Mouse (Mus musculus): ENCODE data around the gene Ipo7. TPM values are rescaled to one million over a fixed set of nuclear protein-coding genes. Genes with fewer than 3 reads are reported as not detected.
"Not testable (repeated sequence)": the region's sequence is repeated elsewhere in the genome, so short reads cannot be mapped to it uniquely, and the experiment has no call there.

Gene Ipo7
- polyA plus RNA-seq, 1 experiment from 2014 or later, result 35.8 TPM

GRCm38 (mm10) chr7:110028826-110029225, 10.8 kb downstream of the Ipo7 start:
- H3K27me3 ChIP-seq (replicated peaks), result no peaks in the 10 kb centered on the region
- H3K4me3 ChIP-seq, result no peak overlapping the region
- peaks cover 80% of the 10 kb centered on the region for H3K36me3 ChIP-seq
- no peak overlapping the region for H3K9ac ChIP-seq
- H3K9me3 ChIP-seq (replicated peaks), result no peaks in the 10 kb centered on the region
- H3K27ac ChIP-seq, result no peak overlapping the region
- H3K4me2 ChIP-seq, result no peak overlapping the region
- ATAC-seq, result no peak
- 0 out of 2 replicates have a peak, but pooled peaks cover 4% of the 10 kb centered on the region for H3K4me1 ChIP-seq
- 73% methylated on average over 1 of the region's 1 CpGs for WGBS (ENCODE audit: insufficient replicate concordance)

- Histone ChIP-seq H3K9ac (no peak overlapping the region), H3K4me1 (0 out of 2 replicates have a peak, but pooled peaks cover 4% of the 10 kb centered on the region), H3K4me3 (no peak overlapping the region), H3K27me3 (replicated peaks) (no peaks in the 10 kb centered on the region), H3K27ac (no peak overlapping the region), H3K36me3 (peaks cover 83% of the 10 kb centered on the region), H3K9me3 (replicated peaks) (no peaks in the 10 kb centered on the region), H3K4me2 (no peak overlapping the region)
- ATAC-seq, result no peak
- 72% methylated on average over 3 of the region's 3 CpGs for WGBS (ENCODE audit: insufficient replicate concordance)
These were observed 12.3 kb downstream of the Ipo7 start for GRCm38 (mm10) chr7:110030342-110030741.

- not testable (repeated sequence) for H3K9ac ChIP-seq; H3K27ac ChIP-seq; ATAC-seq; H3K27me3 ChIP-seq (replicated peaks); H3K4me2 ChIP-seq; H3K4me3 ChIP-seq; H3K9me3 ChIP-seq (replicated peaks)
- 90% methylated on average over 2 of the region's 2 CpGs for WGBS (ENCODE audit: insufficient replicate concordance)
- Histone ChIP-seq H3K36me3 (peaks cover 59% of the 10 kb centered on the region), H3K4me1 (peaks cover 17% of the 10 kb centered on the region)
These were observed 39.6 kb downstream of the Ipo7 start for GRCm38 (mm10) chr7:110057723-110058122.

DNA sequence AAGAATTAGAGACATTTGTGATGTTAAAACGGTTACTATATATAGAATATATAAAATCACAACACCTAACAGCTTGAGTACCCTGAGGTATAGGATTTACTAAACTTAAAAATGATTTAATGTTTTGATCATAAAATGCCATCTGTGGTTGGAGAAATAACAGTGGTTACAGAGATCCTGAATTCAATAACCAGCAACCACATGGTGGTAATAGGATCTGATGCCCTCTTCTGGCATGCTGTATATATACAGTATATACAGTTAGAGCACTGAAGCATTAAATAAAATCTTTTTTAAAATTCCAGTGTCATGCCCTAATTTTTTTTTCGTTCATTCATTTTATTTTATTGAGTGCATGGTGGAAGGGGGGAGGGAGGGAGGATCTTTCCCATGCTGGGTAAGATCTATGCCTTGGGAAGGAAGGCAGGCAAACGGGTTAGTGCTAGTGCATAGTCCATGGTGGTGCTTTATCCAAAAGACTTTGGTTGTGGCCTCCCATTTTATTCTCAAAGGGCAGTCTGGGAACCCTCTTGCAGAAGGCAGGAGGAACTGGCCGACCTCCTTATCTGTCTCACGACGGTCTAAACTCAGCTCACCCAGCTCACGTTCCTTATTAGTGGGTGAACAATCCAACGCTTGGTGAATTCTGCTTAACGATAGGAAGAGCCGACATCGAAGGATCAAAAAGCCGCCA, 41.2 kb downstream of the Ipo7 start:
- peak overlapping the region; percentile 84; the same call in 1 of the 2 replicates for H3K4me3 ChIP-seq

DNA sequence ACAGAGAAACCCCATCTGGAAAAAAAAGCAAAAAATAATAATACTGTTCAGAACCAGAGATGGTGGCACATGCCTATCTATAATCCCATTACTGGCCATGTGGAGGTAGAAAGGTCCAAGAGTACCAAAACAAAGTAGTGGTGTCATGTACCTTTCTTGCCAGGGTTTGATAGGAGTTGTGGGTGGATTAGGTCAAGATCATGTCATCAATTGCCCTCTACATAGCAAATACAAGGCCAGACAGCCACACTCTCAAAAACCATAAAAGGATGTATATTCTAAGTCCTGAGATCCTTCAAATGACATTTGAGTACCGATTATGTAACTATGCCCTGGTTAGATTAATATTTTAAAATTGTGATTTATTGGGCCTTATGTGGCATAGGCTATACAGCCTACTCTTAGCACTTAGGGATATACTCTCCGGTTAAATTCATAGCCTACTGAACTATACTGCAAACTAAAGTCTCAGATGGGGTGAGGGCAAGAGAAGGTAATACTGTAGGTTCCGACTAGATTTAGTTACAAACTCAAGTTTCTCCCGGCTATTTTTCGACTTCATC, 42.1 kb downstream of the Ipo7 start:
- Histone ChIP-seq H3K27me3 (replicated peaks) (no peaks in the 10 kb centered on the region), H3K9me3 (replicated peaks) (no peaks in the 10 kb centered on the region), H3K9ac (peak overlapping the region; percentile 93), H3K4me1 (peaks cover 34% of the 10 kb centered on the region), H3K27ac (peak overlapping the region; percentile 97), H3K4me3 (peak overlapping the region; percentile 84), H3K36me3 (peaks cover 48% of the 10 kb centered on the region), H3K4me2 (peak overlapping the region; percentile 76)
- WGBS (ENCODE audit: insufficient replicate concordance), result 15% methylated on average over 5 of the region's 5 CpGs
- ATAC-seq, result no peak

More for the DNA sequence above, 41.2 kb downstream of the Ipo7 start:
- H3K4me2 ChIP-seq, result peak overlapping the region; percentile 76
- H3K27me3 ChIP-seq (replicated peaks), result no peaks in the 10 kb centered on the region
- no peaks in the 10 kb centered on the region for H3K9me3 ChIP-seq (replicated peaks)
- H3K27ac ChIP-seq, result peak overlapping the region; percentile 97
- WGBS (ENCODE audit: insufficient replicate concordance), result 55% methylated on average over 12 of the region's 12 CpGs
- peaks cover 32% of the 10 kb centered on the region for H3K4me1 ChIP-seq
- peaks cover 56% of the 10 kb centered on the region for H3K36me3 ChIP-seq
- H3K9ac ChIP-seq, result peak overlapping the region; percentile 12; the same call in 1 of the 2 replicates
- ATAC-seq, result no peak

- H3K27ac ChIP-seq, result peak overlapping the region; percentile 97
- H3K9me3 ChIP-seq (replicated peaks), result no peaks in the 10 kb centered on the region
- ATAC-seq, result peak; percentile 10; the same call in 1 of the 2 replicates
- peak overlapping the region; percentile 76 for H3K4me2 ChIP-seq
- no peaks in the 10 kb centered on the region for H3K27me3 ChIP-seq (replicated peaks)
- peaks cover 37% of the 10 kb centered on the region for H3K4me1 ChIP-seq
- peaks cover 43% of the 10 kb centered on the region for H3K36me3 ChIP-seq
- peak overlapping the region; percentile 84 for H3K4me3 ChIP-seq
- H3K9ac ChIP-seq, result peak overlapping the region; percentile 93
- 1% methylated on average over 26 of the region's 26 CpGs for WGBS (ENCODE audit: insufficient replicate concordance)
These were observed 42.7 kb downstream of the Ipo7 start for GRCm38 (mm10) chr7:110060669-110061198.

DNA sequence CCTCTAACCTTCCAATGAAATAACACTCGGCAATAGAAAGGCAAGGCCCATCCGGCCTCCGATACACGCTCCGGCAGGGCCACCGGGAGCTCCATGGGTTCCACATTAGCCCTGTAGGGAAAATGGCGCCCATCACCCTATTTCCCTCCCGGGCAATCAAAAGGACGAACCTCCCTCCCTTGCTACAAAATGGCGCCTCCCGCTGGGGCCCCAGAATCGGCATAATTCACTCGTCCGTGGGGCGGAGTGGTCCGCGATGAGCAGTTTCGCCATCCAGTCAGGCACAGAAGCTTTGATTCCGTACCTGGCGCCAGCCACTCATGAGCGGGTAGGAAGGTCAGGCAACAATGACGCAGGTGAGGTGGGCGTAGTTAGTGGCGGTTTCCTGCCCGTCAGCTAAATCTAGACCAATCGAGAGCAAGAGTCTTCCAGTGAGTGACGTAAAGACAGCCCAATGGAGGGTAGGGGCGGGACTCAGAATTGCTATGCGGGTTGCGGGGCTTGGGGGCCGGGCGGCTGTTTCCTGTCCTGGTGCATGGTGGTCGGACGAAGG, 43.2 kb downstream of the Ipo7 start, which contains the start of gene Zfp143:
TSS of gene Zfp143 (plus strand) at position 19 of the 553 bp plus-strand sequence.
- peak within 1 kb of the TSS; percentile 100 for H3K27ac ChIP-seq
- H3K27me3 ChIP-seq (replicated peaks), result no peaks in the 10 kb centered on the region
- peak within 1 kb of the TSS; percentile 84 for H3K4me3 ChIP-seq
- under 1% methylated on average over 34 of the region's 34 CpGs for WGBS (ENCODE audit: insufficient replicate concordance)
- H3K36me3 ChIP-seq, result peaks cover 43% of the 10 kb centered on the region
- peaks cover 37% of the 10 kb centered on the region for H3K4me1 ChIP-seq
- H3K9ac ChIP-seq, result peak within 1 kb of the TSS; percentile 93
- peak; percentile 95 for ATAC-seq
- H3K4me2 ChIP-seq, result peak within 1 kb of the TSS; percentile 76
- no peaks in the 10 kb centered on the region for H3K9me3 ChIP-seq (replicated peaks)

DNA sequence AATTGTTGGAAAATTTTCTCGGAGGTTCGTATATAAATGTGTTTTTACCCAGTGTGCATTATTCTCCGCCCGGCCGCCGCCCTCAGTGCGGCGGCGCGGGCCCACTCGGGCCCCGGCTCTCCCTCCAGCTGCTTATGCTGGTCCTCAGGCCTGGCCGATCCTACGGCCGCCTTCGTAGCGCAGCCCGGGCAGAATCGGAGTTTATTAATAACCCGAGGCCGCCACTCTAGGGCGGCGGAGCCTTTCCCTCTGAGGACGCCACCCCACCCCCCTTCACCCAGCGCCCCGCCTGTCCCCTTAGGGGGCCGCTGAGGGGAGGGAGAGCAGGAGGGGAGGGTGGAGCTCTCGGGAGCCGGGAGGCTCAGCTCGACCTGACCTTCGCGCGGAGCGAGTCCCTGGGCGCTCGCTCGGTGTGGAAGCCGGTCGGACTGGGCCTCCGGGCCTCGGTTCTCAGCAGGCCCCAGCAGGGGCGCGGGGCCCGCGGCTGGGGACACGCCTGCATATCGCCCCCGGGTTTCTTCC, 43.7 kb downstream of the Ipo7 start:
- ATAC-seq, result peak; percentile 83
- H3K4me1 ChIP-seq, result peaks cover 37% of the 10 kb centered on the region
- peak overlapping the region; percentile 74 for H3K4me2 ChIP-seq
- no peaks in the 10 kb centered on the region for H3K27me3 ChIP-seq (replicated peaks)
- peak overlapping the region; percentile 84 for H3K4me3 ChIP-seq
- H3K36me3 ChIP-seq, result peaks cover 46% of the 10 kb centered on the region
- 3% methylated on average over 47 of the region's 48 CpGs for WGBS (ENCODE audit: insufficient replicate concordance)
- peak overlapping the region; percentile 100 for H3K27ac ChIP-seq
- no peaks in the 10 kb centered on the region for H3K9me3 ChIP-seq (replicated peaks)
- peak overlapping the region; percentile 93 for H3K9ac ChIP-seq

DNA sequence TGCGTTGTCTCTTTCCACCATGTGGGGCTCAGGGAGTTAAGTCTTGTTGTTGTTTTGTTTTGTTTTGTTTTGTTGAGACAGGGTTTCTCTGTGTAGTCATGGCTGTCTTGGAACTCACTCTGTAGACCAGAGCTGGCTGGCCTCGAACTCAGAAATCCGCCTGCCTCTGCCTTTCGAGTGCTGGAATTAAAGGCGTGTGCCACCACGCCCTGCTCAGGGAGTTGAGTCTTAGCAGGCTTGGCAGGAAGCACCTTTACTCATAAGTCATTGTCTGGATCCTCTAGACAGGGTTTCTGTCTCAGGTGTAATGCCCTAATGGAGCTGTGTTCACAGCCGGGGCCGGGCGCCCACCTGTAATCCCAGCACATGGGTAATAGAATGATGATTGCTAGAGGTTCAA, 45.7 kb downstream of the Ipo7 start:
- 92% methylated on average over 9 of the region's 9 CpGs for WGBS (ENCODE audit: insufficient replicate concordance)
- Histone ChIP-seq H3K4me1 (peaks cover 42% of the 10 kb centered on the region), H3K9ac (no peak overlapping the region), H3K36me3 (peaks cover 49% of the 10 kb centered on the region), H3K9me3 (replicated peaks) (no peaks in the 10 kb centered on the region), H3K4me3 (no peak overlapping the region), H3K27ac (0 out of 2 replicates have a peak overlapping the region, but pooled peaks have one; percentile 100), H3K27me3 (replicated peaks) (no peaks in the 10 kb centered on the region), H3K4me2 (peak overlapping the region; percentile 74)
- ATAC-seq, result no peak

GRCm38 (mm10) chr7:110069070-110069469, 51.0 kb downstream of the Ipo7 start:
- H3K4me3 ChIP-seq, result no peak overlapping the region
- no peak overlapping the region for H3K27ac ChIP-seq
- no peaks in the 10 kb centered on the region for H3K27me3 ChIP-seq (replicated peaks)
- H3K9ac ChIP-seq, result no peak overlapping the region
- H3K36me3 ChIP-seq, result peaks cover 80% of the 10 kb centered on the region
- 78% methylated on average over 2 of the region's 2 CpGs for WGBS (ENCODE audit: insufficient replicate concordance)
- H3K9me3 ChIP-seq (replicated peaks), result no peaks in the 10 kb centered on the region
- H3K4me2 ChIP-seq, result no peak overlapping the region
- peaks cover 16% of the 10 kb centered on the region for H3K4me1 ChIP-seq
- ATAC-seq, result no peak

DNA sequence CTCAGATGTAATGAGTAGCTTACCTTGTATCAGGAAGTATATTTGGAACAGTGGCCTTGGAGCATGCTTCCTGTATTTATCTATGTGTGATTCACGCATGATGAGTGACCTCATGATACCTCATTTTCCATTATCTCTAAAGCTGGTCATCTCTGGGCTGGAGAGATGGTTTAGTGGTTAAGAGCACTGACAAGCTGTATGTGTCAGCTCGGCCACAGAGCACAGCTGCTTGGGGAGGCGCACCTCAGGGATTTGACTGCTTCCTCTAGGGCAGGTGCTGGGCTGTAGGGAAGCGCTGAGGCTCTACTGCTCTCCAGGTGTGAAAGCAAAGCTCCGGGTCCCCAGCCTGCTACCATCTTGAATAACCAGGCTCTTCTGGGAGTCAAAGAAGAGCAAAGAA, 60.1 kb downstream of the Ipo7 start:
- Histone ChIP-seq H3K4me2 (no peak overlapping the region), H3K4me1 (no peaks in the 10 kb centered on the region), H3K27ac (no peak overlapping the region), H3K9ac (no peak overlapping the region), H3K36me3 (peaks cover 99% of the 10 kb centered on the region), H3K9me3 (replicated peaks) (no peaks in the 10 kb centered on the region), H3K27me3 (replicated peaks) (no peaks in the 10 kb centered on the region), H3K4me3 (no peak overlapping the region)
- WGBS (ENCODE audit: insufficient replicate concordance), result 73% methylated on average over 5 of the region's 5 CpGs
- no peak for ATAC-seq

Data from liver, embryonic 12.5 days (tissue).